Mouse (Mus musculus) layer of hippocampus, adult 11-12 months (tissue): ENCODE measurements around the gene Slc9a1.

Source experiments
- DNase-seq: peaks from one replicate; pipeline ENCODE4 v3.0.0; 2022; ENCODE audit warnings: low spot score

Slc9a1 gene

GRCm38 (mm10) chr4:133369553-133370297 is at the start of gene Slc9a1:
Slc9a1 (plus strand) TSS chr4:133369706.
- peak; percentile 93 for DNase-seq

- no peak for DNase-seq
Observed at GRCm38 (mm10) chr4:133328129-133328528, 41.4 kb upstream of the Slc9a1 start.

GRCm38 (mm10) chr4:133330296-133330695 is 39.2 kb upstream of the Slc9a1 start:
- DNase-seq: no peak

DNA sequence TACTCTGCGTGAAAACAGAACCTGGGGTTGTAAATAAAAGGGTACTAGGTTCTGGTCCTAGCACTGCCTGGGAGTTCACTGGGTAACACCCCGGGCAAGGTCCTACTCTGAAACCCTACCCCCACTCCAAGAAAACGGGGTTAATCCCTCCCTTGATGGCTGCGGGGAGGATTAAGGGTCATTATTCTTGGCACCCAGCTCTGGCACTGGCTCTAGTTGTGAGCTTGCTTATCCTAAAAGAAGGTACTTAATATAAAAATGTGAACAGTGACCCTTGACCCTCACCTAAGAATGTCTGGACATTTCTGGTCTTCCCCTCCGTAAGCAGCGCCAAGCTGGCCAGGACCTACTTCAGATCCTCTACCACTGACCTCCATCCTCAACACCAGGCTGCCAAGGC is 36.2 kb upstream of the Slc9a1 start:
- no peak for DNase-seq

GRCm38 (mm10) chr4:133337833-133338520 is 31.5 kb upstream of the Slc9a1 start:
- no peak for DNase-seq

DNA sequence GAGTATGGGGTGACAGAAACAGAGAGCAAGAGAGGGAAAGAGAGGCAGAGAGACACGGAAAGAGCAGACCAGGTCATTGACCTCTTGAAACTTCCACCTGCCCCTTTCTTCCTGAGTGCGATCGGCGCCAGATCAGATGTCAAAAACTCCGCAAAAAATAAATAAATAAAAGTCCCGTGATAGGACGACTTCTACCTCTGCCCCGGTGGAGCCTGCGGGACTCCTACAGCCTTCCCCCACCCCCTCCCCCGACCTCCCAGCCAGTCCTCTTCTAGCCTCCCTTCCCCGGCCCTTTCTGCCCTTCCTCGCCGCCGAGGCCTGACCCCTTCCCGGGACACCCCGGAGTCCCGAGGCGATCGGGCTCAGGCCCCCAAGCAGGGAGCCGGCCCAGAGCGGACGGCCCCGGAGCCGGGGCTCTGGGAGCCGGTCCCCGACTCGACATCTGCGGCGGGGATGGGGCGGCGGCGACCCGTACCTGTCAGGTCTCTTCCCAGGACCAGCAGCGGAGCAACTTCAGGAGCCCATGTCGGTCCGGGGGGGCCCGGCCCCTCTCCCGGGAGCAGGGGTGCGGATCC is 30.9 kb upstream of the Slc9a1 start:
- DNase-seq: no peak

DNA sequence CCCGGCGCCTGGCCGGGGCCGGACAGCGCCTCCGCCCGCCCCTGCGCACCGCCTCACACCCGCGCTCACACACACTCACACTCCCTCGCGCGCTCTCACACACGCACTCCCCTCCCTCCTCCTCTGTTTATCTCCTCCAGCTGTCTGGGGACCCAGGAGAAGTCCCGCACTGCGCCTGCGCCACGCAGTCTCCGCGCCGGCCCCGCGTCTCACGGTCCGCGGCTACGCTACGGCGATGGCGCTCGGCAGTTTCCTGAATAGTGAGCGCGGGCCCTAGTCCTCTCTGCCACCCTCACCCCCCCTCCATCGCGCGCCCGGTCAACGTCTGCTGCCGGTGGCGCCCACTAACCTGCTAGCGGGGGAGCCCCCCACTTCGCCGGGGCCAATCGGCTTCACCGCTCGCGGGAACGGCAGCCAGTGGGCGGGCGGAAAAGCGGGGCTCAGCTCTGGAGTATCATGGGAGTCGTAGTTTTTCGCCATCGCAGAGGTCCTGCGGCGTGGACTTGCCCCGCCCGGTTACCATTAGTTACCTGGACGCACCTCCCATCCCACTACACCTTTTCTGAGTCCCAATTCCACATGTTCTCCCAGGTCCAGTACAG is 30.3 kb upstream of the Slc9a1 start:
- peak; percentile 98 for DNase-seq

DNA sequence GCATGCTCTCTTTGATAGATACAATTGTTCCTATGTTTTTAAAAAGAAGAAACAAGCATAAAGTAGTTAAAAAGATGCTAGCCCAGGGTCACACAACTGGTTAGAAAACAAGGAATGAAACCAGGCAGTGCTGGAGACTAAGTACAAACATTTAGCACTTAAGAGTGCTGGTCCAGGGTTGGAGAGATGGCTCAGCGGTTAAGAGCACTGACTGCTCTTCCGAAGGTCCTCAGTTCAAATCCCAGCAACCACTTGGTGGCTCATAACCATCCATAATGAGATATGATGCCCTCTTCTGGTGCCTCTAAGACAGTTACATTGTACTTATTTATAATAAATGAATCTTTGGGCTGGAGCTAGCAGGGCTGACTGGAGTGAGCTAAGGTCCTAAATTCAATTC is 29.3 kb upstream of the Slc9a1 start:
- DNase-seq: no peak

DNA sequence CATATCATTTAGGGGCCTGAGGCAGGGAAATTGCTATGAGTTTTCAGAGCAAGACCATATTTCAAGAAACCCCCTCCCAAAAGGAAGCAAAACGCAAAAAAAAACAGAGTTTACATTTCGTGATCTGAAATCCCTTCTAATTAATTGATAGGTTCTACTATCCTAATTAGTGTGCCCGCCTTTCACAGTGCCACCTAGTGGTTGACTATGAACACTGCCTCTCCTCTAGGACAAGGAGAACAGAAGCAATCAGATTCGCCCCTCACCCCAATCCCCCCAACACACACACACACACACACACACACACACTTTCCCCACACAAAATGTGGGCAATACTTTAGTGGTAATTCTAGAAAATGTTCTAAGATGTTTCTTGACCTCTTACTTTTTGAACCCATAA is 25.4 kb upstream of the Slc9a1 start:
- DNase-seq: peak; percentile 41

GRCm38 (mm10) chr4:133345702-133346101 is 23.8 kb upstream of the Slc9a1 start:
- DNase-seq: no peak

GRCm38 (mm10) chr4:133346577-133346976 is 22.9 kb upstream of the Slc9a1 start:
- DNase-seq: no peak

GRCm38 (mm10) chr4:133347624-133348023 is 21.9 kb upstream of the Slc9a1 start:
- DNase-seq: no peak

DNA sequence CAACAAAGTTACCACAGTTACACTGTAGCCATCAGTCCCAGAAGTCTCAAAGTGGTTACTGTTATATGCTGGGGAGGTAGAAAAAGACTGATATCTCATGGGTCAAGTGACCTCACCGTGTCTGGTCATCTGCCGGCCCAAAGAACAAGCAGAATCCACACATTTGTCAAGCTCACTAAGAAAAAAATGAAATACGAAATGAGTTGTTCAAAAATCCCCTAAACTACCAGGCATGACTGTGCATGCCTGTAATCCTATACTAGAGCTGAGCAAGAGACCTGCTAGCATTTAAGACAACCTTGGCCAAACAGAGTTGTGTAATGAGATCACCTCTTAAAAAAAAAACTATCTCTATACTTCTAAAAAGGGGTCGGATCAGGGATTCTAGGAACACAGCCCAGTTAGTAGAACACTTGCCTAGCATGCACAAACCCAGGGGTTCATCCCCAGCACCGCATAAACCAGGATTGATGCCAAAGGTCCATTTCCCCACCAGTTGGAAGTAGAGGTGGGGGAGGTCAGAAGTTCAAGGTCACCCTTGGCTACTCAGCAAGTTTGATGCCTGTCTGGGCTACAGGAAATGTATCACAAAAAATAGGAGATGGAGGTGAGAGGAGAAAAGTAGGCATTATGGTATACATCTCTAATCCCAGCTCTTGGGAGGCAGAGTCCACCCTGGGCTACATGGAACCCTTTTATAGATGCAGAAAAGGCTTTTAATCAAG is 21.3 kb upstream of the Slc9a1 start:
- DNase-seq: no peak

- DNase-seq: no peak
Observed at GRCm38 (mm10) chr4:133352797-133353196, 16.7 kb upstream of the Slc9a1 start.

DNA sequence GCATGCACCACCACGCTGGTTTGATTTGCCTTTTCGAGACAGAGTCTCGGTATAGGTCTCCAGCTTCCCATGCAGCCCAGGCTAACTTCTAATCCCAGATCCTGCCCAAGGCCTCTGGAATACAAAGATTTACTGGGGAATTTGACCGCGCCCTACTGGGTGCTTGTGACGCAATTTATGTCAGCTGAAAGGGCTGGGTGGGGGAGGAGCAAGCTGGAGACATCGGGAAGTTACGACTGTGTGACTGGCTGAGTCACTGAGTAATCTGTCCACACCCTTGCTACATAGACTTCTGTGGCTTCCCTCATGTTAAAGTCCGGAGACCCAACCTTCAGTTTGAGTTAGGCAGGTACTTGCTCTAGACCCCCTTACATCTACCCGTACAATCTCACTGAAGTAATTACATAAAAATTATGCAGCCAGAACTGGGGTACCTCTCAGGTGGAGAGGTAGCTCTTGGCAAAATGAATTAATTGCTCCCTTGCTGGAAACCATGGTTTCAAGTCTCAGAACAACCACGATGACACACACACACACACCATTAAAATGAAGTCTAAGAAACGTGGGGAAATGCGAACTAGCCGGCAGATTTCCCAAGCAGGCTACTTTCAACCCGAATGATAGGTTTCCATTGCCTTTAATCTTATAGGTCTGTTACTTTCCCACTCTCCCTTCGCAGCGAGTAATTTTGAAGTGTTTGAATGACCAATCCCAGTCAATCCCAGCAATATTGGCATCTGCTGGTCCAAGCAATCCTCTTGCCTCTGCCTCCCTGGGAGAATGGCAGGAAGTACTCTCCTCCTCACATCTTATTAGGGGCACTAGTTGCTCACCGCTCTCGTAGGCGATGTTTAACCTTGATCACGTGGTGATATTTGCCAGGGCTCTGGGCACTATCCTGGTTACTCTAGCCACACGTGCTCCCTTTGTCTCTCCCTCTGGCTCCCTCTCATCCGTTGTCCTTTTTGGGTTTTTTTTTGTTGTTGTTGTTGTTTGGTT is 15.8 kb upstream of the Slc9a1 start, which contains the start of gene Wdtc1:
Gene Wdtc1 (minus strand): TSS at position 115 of the 999 bp plus-strand sequence.
- DNase-seq: no peak

DNA sequence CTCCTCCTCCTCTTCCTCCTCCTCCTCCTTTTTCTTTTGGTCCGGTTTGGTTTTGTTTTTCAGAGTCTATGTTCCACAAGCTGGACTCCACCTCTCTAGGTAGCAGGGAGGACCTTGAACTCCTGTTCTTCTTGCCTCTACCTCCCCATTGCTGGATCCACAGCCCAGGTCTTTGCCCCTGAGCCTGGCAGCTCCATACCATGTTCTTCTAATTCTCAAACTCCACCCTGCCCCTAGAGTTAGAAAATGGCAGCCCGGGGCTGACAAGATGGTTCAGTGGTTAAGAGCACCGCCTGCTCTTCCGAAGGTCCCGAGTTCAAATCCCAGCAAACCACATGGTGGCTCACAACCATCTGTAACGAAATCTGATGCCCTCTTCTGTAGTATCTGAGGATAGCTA is 14.9 kb upstream of the Slc9a1 start:
- no peak for DNase-seq

- DNase-seq: no peak
Observed at GRCm38 (mm10) chr4:133370298-133371274, 1.1 kb downstream of the Slc9a1 start.

DNA sequence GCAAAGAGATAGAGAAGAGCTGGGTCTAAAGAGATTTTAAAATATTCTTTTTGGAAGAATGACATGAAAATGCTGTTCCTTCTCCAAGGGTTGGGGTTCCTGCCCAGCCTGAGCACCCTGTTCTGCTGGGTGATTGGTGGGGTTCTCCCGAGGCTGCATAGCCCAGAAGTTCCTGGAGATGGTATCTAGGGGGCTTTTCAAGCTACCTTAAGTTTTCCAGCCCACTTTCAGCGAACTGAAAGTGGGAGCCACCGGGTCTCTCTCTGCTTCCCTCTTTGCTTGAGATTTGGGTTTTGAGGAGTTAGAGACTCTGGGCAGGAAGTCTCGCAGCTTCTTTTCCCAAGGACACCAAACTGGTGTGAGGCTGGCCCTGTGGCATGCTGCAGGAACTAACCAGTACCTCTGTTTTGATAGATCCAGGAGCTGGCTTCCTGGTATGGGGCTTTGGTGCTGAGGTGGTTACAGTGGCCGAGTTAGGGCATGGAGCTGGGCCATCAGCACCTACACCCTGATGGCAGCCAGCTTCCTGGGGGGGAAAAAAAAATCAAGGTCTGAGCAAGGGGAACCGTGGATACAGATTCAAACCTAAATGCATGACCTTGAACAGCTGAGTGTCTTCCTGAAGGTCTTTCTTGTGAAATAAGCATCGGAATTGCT is 2.2 kb downstream of the Slc9a1 start:
- DNase-seq: no peak

GRCm38 (mm10) chr4:133372278-133372665 is 2.8 kb downstream of the Slc9a1 start:
- DNase-seq: no peak
